Mouse (Mus musculus): ENCODE measurements at regions not wholly inside any gene's neighbourhood (a gene's known extent, or its start where the extent isn't known, plus 50 kb on each side); places are given as distances from the start of the nearest gene placed in this dataset.

GRCm38 (mm10) chr11:20462076-20462475, 81.0 kb upstream of the Sertad2 start:
- DNase-seq = no peak

- DNase-seq = no peak
These were observed 79.8 kb upstream of the Sertad2 start for GRCm38 (mm10) chr11:20463173-20463681.

GRCm38 (mm10) chr11:20464564-20464963, 78.5 kb upstream of the Sertad2 start:
- peak in 1 of 2 experiments; percentile 34 for DNase-seq

GRCm38 (mm10) chr11:20466591-20466990, 76.5 kb upstream of the Sertad2 start:
- no peak for DNase-seq

- DNase-seq = peak in 1 of 2 experiments; percentile 28
These were observed 74.6 kb upstream of the Sertad2 start for GRCm38 (mm10) chr11:20468319-20469018.

GRCm38 (mm10) chr11:20469368-20469767, 73.7 kb upstream of the Sertad2 start:
- no peak for DNase-seq

- no peak for DNase-seq
These were observed 72.7 kb upstream of the Sertad2 start for GRCm38 (mm10) chr11:20470396-20470795.

- DNase-seq = no peak
These were observed 70.7 kb upstream of the Sertad2 start for GRCm38 (mm10) chr11:20472336-20472735.

- DNase-seq = no peak
These were observed 67.4 kb upstream of the Sertad2 start for GRCm38 (mm10) chr11:20475629-20476028.

GRCm38 (mm10) chr11:20476494-20476893, 66.6 kb upstream of the Sertad2 start:
- no peak for DNase-seq

GRCm38 (mm10) chr11:20477183-20478037, 65.6 kb upstream of the Sertad2 start:
- peak; percentile 63 to 66 for DNase-seq

GRCm38 (mm10) chr11:20480632-20481031, 62.4 kb upstream of the Sertad2 start:
- no peak for DNase-seq

GRCm38 (mm10) chr11:20485371-20485770, 57.7 kb upstream of the Sertad2 start:
- no peak for DNase-seq

All from lung, postnatal 4 days (tissue).